Mouse (Mus musculus) CH12.LX (cell line): Measurements from ENCODE around the gene Acoxl. TPM values are rescaled to one million over a fixed set of nuclear protein-coding genes. Genes with fewer than 3 reads are reported as not detected.

ENCODE experiments used
- DNase-seq: peaks from one replicate; pipeline ENCODE4 v3.0.0-alpha.2; 2013; ENCODE audit errors: extremely low read depth
- H3K27ac ChIP-seq: 2 replicates; pipeline ENCODE4 v1.5.1; 2012; ENCODE audit warnings: low read depth, mild to moderate bottlenecking, control low read depth, moderate library complexity; ENCODE audit not compliant: insufficient read depth
- H3K27me3 ChIP-seq: replicated peaks from 2 replicates; pipeline ENCODE3; 2012; ENCODE audit warnings: inconsistent platforms
- H3K36me3 ChIP-seq, 2 experiments: replicated peaks in 1 of 2; 2 replicates each; pipeline versions ENCODE3 to v1.6.1; 2012; ENCODE audit warnings: inconsistent platforms in 1 of 2, low read length in 1 of 2, mild to moderate bottlenecking in 1 of 2, mixed read lengths in 1 of 2, moderate library complexity in 1 of 2; ENCODE audit not compliant: control insufficient read depth in 1 of 2, insufficient read depth in 1 of 2
- H3K4me1 ChIP-seq, 2 experiments: 2 replicates each; pipeline ENCODE4 v1.6.1; 2012; ENCODE audit warnings: inconsistent platforms in 1 of 2, moderate library complexity in 1 of 2; ENCODE audit not compliant: insufficient read depth in 2 of 2, control insufficient read depth in 1 of 2
- H3K4me2 ChIP-seq: 2 replicates; pipeline ENCODE4 v1.6.1; 2012; ENCODE audit warnings: low read depth, mild to moderate bottlenecking, control low read depth; ENCODE audit not compliant: poor library complexity, insufficient read depth, severe bottlenecking
- H3K4me3 ChIP-seq, 3 experiments: fragments of 150-350 bp in 1 of 3; sonication (generic) in 1 of 3; replicated peaks in 1 of 3; 2 replicates each; pipeline versions ENCODE3 to v1.5.1; 2011 to 2012; ENCODE audit warnings: low read depth in 2 of 3, low read length in 2 of 3, mild to moderate bottlenecking in 2 of 3, moderate library complexity in 2 of 3, control low read depth in 1 of 3, improper control_type of control experiment in 1 of 3, inconsistent platforms in 1 of 3, mixed read lengths in 1 of 3; ENCODE audit not compliant: poor library complexity in 1 of 3
- H3K79me2 ChIP-seq: replicated peaks from 2 replicates; pipeline ENCODE4 v1.6.1; 2012; ENCODE audit warnings: mild to moderate bottlenecking, moderate library complexity; ENCODE audit not compliant: control insufficient read depth, poor library complexity, insufficient read depth, severe bottlenecking; ENCODE audit errors: extremely low read depth
- H3K9ac ChIP-seq: 2 replicates; pipeline ENCODE4 v1.6.1; 2012; ENCODE audit warnings: low read depth, mild to moderate bottlenecking, control low read depth, moderate library complexity; ENCODE audit not compliant: insufficient read depth
- H3K9me3 ChIP-seq: replicated peaks from 2 replicates; pipeline ENCODE3; 2012; ENCODE audit warnings: low read length, inconsistent platforms, mixed read lengths
- CHD1 ChIP-seq: IDR thresholded peaks from 2 replicates; pipeline ENCODE4 v1.6.1; 2012; ENCODE audit warnings: low read depth, low read length, improper control_type of control experiment, inconsistent platforms
- CTCF ChIP-seq, 2 experiments: IDR thresholded peaks in 1 of 2; conservative IDR thresholded peaks in 1 of 2; 2 replicates each; pipeline ENCODE4 v1.5.1; 2011 to 2012; ENCODE audit warnings: low read depth in 2 of 2, low read length in 2 of 2, improper control_type of control experiment in 1 of 2, inconsistent platforms in 1 of 2, mild to moderate bottlenecking in 1 of 2, moderate library complexity in 1 of 2
- ELF1 ChIP-seq: IDR thresholded peaks from 2 replicates; pipeline ENCODE4 v1.6.1; 2014; ENCODE audit warnings: low read depth, mild to moderate bottlenecking, inconsistent platforms, low read length, improper control_type of control experiment
- GABPA ChIP-seq: IDR thresholded peaks from 2 replicates; pipeline ENCODE4 v1.6.1; 2012; ENCODE audit warnings: low read depth, low read length, improper control_type of control experiment, inconsistent platforms; ENCODE audit not compliant: insufficient replicate concordance
- JUN ChIP-seq: IDR thresholded peaks from 2 replicates; pipeline ENCODE4 v1.6.1; 2011; ENCODE audit warnings: low read depth, mild to moderate bottlenecking, low read length, improper control_type of control experiment, moderate library complexity; ENCODE audit not compliant: insufficient read depth
- JUND ChIP-seq: conservative IDR thresholded peaks from 2 replicates; pipeline ENCODE4 v1.6.1; 2011; ENCODE audit warnings: low read depth, low read length, improper control_type of control experiment
- MAFK ChIP-seq: IDR thresholded peaks from 2 replicates; pipeline ENCODE4 v1.6.1; 2011; ENCODE audit warnings: low read length, improper control_type of control experiment; ENCODE audit not compliant: insufficient replicate concordance
- MAX ChIP-seq: IDR thresholded peaks from 2 replicates; pipeline ENCODE4 v1.6.1; 2011; ENCODE audit warnings: low read length, improper control_type of control experiment
- MXI1 ChIP-seq: IDR thresholded peaks from 2 replicates; pipeline ENCODE4 v1.6.1; 2011; ENCODE audit warnings: mild to moderate bottlenecking, low read depth, low read length, improper control_type of control experiment
- MYC ChIP-seq: IDR thresholded peaks from 2 replicates; pipeline ENCODE4 v1.6.1; 2011; ENCODE audit warnings: low read depth, mild to moderate bottlenecking, improper control_type of control experiment, low read length
- NRF1 ChIP-seq: IDR thresholded peaks from 2 replicates; pipeline ENCODE4 v1.6.1; 2014; ENCODE audit warnings: low read depth, mild to moderate bottlenecking, inconsistent platforms, low read length, improper control_type of control experiment, moderate library complexity
- POLR2A ChIP-seq: IDR thresholded peaks from 2 replicates; pipeline ENCODE4 v1.6.1; 2011; ENCODE audit warnings: low read depth, mild to moderate bottlenecking, improper control_type of control experiment, low read length
- RAD21 ChIP-seq: IDR thresholded peaks from 2 replicates; pipeline ENCODE4 v1.6.1; 2011; ENCODE audit warnings: low read depth, mild to moderate bottlenecking, low read length, improper control_type of control experiment, moderate library complexity
- RCOR1 ChIP-seq: conservative IDR thresholded peaks from 2 replicates; pipeline ENCODE4 v1.6.1; 2012; ENCODE audit warnings: low read depth, mild to moderate bottlenecking, inconsistent platforms, low read length, improper control_type of control experiment
- SMC3 ChIP-seq: IDR thresholded peaks from 2 replicates; pipeline ENCODE4 v1.6.1; 2011; ENCODE audit warnings: low read depth, low read length, improper control_type of control experiment
- TCF12 ChIP-seq: IDR thresholded peaks from 2 replicates; pipeline ENCODE4 v1.6.1; 2014; ENCODE audit warnings: low read depth, mild to moderate bottlenecking, inconsistent platforms, low read length, improper control_type of control experiment
- UBTF ChIP-seq: IDR thresholded peaks from 2 replicates; pipeline ENCODE4 v1.6.1; 2012; ENCODE audit warnings: low read depth, mild to moderate bottlenecking, inconsistent platforms, low read length, improper control_type of control experiment, moderate library complexity
- USF1 ChIP-seq: IDR thresholded peaks from 2 replicates; pipeline ENCODE4 v1.6.1; 2014; ENCODE audit warnings: low read depth, mild to moderate bottlenecking, inconsistent platforms, low read length, improper control_type of control experiment
- ZC3H11A ChIP-seq: IDR thresholded peaks from 2 replicates; pipeline ENCODE4 v1.6.1; 2012; ENCODE audit warnings: low read depth, mild to moderate bottlenecking, inconsistent platforms, low read length, improper control_type of control experiment
- ZKSCAN1 ChIP-seq: IDR thresholded peaks from 2 replicates; pipeline ENCODE4 v1.6.1; 2012; ENCODE audit warnings: low read depth, inconsistent platforms, low read length, improper control_type of control experiment, borderline replicate concordance
- ZNF384 ChIP-seq: IDR thresholded peaks from 2 replicates; pipeline ENCODE4 v1.6.1; 2012; ENCODE audit warnings: low read depth, low read length, improper control_type of control experiment, inconsistent platforms
- dilution Hi-C: fragments of 300-500 bp; cut with MboI; formaldehyde crosslinking; loops from 2 replicates; pipeline ENCODE4 v1.14.3; 2020; ENCODE audit warnings: low sequenced_read_pairs; ENCODE audit not compliant: extremely low pct_unique_long_range_greater_than_20kb, extremely low pct_ligation_motif_present
- in situ Hi-C: fragments of 300-500 bp; cut with MboI; formaldehyde crosslinking; loops from 3 replicates; pipeline ENCODE4 v1.14.3; 2019; ENCODE audit warnings: low sequenced_read_pairs, low pct_ligation_motif_present, low pct_unique_long_range_greater_than_20kb, mixed read lengths
- polyA plus RNA-seq: library from polyadenylated mRNA; unstranded; fragments of >175 nt; gene quantifications from 2 replicates; pipeline ENCODE4 v1.2.1, GENCODE M21; 2012; ENCODE audit warnings: low read depth; ENCODE audit not compliant: insufficient read length
- total RNA-seq, 2 experiments: library from RNA; depleted of rRNA; stranded (reverse); fragments of 300-350 nt in 1 of 2; fragments of >200 nt in 1 of 2; gene quantifications; 2 replicates each; pipeline ENCODE4 v1.2.3; 2012 to 2014

Acoxl gene
- total and polyA plus RNA-seq, 3 experiments, result 0.25 to 0.43 TPM; not detected in 1

DNA sequence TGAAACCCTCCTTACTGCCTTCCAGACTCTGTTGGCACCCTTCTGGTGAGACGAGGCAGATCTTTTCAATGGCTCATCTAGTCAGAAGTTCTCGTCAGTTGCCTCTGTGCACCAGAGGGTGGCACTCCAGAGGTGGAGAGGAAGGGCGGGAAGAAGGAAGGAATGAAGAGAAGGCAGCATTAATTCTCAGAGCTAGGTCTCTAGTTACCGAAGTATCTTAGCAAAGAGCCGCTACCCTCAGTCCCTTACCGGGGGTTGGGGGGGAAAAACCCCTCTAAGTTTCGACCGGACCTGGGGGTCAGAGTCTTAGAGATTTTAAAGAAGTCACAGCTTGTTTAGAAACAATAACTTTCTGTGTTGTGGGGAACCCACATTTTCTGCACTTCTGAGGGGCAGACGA is 283.8 kb downstream of the Acoxl start:
- no peaks in the 10 kb centered on the region for H3K27me3 ChIP-seq
- DNase-seq, result peak; percentile 51
- H3K9ac ChIP-seq, result no peak overlapping the region
- H3K9me3 ChIP-seq, result peaks cover 13% of the 10 kb centered on the region
- no peak for TF ChIP-seq POLR2A
- peak; percentile 74 for TF ChIP-seq RAD21
- TF ChIP-seq ZKSCAN1, result no peak
- no peak for TF ChIP-seq USF1
- TF ChIP-seq MAFK, result no peak
- no peak for TF ChIP-seq NRF1
- TF ChIP-seq MAX, result no peak
- TF ChIP-seq JUND, result no peak
- TF ChIP-seq SMC3, result peak; percentile 87
- peak; percentile 31; the same call in 1 of the 2 replicates for TF ChIP-seq ZC3H11A
- TF ChIP-seq TCF12, result 0 out of 2 replicates have a peak, but pooled peaks have one; percentile 18
- TF ChIP-seq CTCF (conservative IDR thresholded peaks at IDR 0.05 in 1 of 2, IDR thresholded peaks at IDR 0.05 in 1 of 2; ENCODE audit: low read depth in 2 of 2, low read length in 2 of 2), result peak in 1 of 2 experiments; percentile 76; a peak in 2 of 4 replicates
- H3K4me1 ChIP-seq, result peaks cover 0 to 18% of the 10 kb centered on the region in 2 experiments; a peak in 2 of 4 replicates
- in situ Hi-C loops, result loop anchor here (5.0 kb wide), 2 partner anchors 40 to 280 kb away; no protein-coding TSS in a partner anchor
- H3K4me3 ChIP-seq, result no peak overlapping the region
- no peaks in the 10 kb centered on the region for H3K36me3 ChIP-seq
- H3K79me2 ChIP-seq, result no peaks in the 10 kb centered on the region
- no peak overlapping the region for H3K27ac ChIP-seq
- dilution Hi-C loops, result no loop called here
- H3K4me2 ChIP-seq, result no peak overlapping the region

DNA sequence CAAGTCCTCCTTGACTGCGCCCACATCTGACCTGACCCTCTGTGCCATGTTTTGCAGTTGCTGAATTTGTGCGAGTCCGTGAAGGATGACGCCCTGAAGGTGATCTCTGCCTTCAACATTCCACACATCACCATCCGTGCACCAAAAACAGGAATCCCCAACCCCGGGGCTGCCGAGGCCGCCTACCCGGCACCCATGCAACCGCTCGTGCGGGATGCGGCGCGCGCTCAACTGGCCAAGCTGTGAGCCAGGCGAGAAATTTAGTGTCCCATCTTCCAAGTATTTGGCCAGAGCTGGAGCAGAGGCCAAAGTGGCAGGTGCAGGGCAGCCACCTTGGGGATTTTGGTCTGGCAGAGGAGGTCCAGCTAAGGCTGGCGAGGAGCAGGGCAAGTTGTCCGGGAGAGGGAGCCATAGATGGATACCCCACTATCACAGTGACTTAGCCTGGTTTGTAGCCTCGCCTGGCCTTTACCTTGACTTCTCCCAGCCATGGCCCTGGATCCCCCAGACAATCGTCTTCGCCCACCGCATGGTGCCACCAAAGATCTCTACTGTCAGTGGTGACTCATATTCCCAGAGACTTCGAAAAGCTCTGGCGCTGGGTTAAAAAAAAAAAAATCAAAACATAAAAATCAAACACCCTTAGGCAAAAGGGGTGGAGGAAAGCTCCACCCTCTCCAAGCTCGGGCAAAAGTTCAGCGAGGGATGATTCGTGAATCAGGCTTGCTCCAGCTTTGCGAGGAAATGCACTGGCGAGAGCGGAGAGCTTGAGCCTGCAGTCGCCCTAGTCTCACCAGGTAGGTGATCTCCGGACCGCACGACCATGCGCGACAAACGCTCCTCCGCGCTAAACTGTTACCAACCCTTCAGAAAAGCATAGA is 284.5 kb downstream of the Acoxl start:
- Histone ChIP-seq H3K27me3 (no peaks in the 10 kb centered on the region), H3K79me2 (no peaks in the 10 kb centered on the region), H3K9ac (no peak overlapping the region), H3K4me2 (no peak overlapping the region), H3K36me3 (no peaks in the 10 kb centered on the region), H3K27ac (no peak overlapping the region), H3K9me3 (peaks cover 13% of the 10 kb centered on the region), H3K4me1 (peaks cover 0 to 21% of the 10 kb centered on the region in 2 experiments; a peak in 2 of 4 replicates), H3K4me3 (no peak overlapping the region)
- in situ Hi-C loops, result loop anchor here (5.0 kb wide), 2 partner anchors 41 to 279 kb away; no protein-coding TSS in a partner anchor
- DNase-seq, result no peak
- dilution Hi-C loops, result no loop called here
- no peak for TF ChIP-seq MXI1
- TF ChIP-seq MYC, result no peak
- TF ChIP-seq JUN, result no peak
- no peak for TF ChIP-seq USF1
- no peak for TF ChIP-seq TCF12
- TF ChIP-seq CHD1, result no peak
- TF ChIP-seq UBTF, result no peak
- TF ChIP-seq ELF1, result no peak
- no peak for TF ChIP-seq POLR2A
- no peak for TF ChIP-seq ZNF384
- TF ChIP-seq GABPA, result no peak
- no peak for TF ChIP-seq RCOR1
